Mouse (Mus musculus) embryonic facial prominence, embryonic 11.5 days (tissue): ENCODE data around the gene Lix1l. TPM values are rescaled to one million over a fixed set of nuclear protein-coding genes. Genes with fewer than 3 reads are reported as not detected.

ENCODE experiments used
- ATAC-seq: fragments of 200-750 bp; cut with Nextera tagmentation; replicated peaks from 2 replicates; pipeline ENCODE4 v1.8.0; 2017; ENCODE audit warnings: low read depth; ENCODE audit not compliant: insufficient number of reproducible peaks, low FRiP score, low TSS enrichment
- DNase-seq: peaks from one replicate; pipeline ENCODE4 v3.0.0-alpha.2; 2015; ENCODE audit warnings: low spot score
- H3K27ac ChIP-seq: fragments of 300-500 bp; sonication (generic); replicated peaks from 2 replicates; pipeline ENCODE4 v1.5.1; 2014; ENCODE audit warnings: mild to moderate bottlenecking, low read depth, low read length, control low read depth
- H3K27me3 ChIP-seq: fragments of 300-500 bp; sonication (generic); 2 replicates; pipeline ENCODE4 v1.6.1; 2014; ENCODE audit warnings: mild to moderate bottlenecking, low read length, moderate library complexity, mixed read lengths; ENCODE audit not compliant: control insufficient read depth, insufficient read depth
- H3K36me3 ChIP-seq: fragments of 300-500 bp; sonication (generic); replicated peaks from 2 replicates; pipeline ENCODE4 v1.6.1; 2014; ENCODE audit warnings: low read depth, mild to moderate bottlenecking, low read length, moderate library complexity, mixed read lengths; ENCODE audit not compliant: control insufficient read depth, insufficient read depth
- H3K4me1 ChIP-seq: fragments of 300-500 bp; sonication (generic); 2 replicates; pipeline ENCODE4 v1.6.1; 2014; ENCODE audit warnings: low read length, mixed read lengths; ENCODE audit not compliant: control insufficient read depth, insufficient read depth
- H3K4me2 ChIP-seq: fragments of 300-500 bp; sonication (generic); 2 replicates; pipeline ENCODE4 v1.6.1; 2014; ENCODE audit warnings: low read depth, mild to moderate bottlenecking, control low read depth, low read length, moderate library complexity
- H3K4me3 ChIP-seq: fragments of 300-500 bp; sonication (generic); 2 replicates; pipeline ENCODE4 v1.5.1; 2014; ENCODE audit warnings: low read depth, low read length, control low read depth
- H3K9ac ChIP-seq: fragments of 300-500 bp; sonication (generic); replicated peaks from 2 replicates; pipeline ENCODE4 v1.6.1; 2014; ENCODE audit warnings: mild to moderate bottlenecking, control low read depth, low read length
- H3K9me3 ChIP-seq: fragments of 300-500 bp; sonication (generic); replicated peaks from 2 replicates; pipeline ENCODE4 v1.6.1; 2016; ENCODE audit warnings: mild to moderate bottlenecking, low read length, inconsistent platforms, mixed read lengths; ENCODE audit not compliant: control insufficient read depth
- WGBS: fragments of 180-500 bp; shearing (Covaris S2); extraction: QIAGEN DNeasy Blood & Tissue Kit; methylation state at CpG from one replicate; pipeline ENCODE4 v1.1.7; 2014; 5-methylcytosine and 5-hydroxymethylcytosine counted together
- polyA plus RNA-seq: library from polyadenylated mRNA; unstranded; fragments of >200 nt; fragmentation: Nextera tagmentation; extraction: Ambion mirVana; gene quantifications from 2 replicates; pipeline ENCODE4 v1.2.1, GENCODE M21; 2014

Lix1l gene
- polyA plus RNA-seq, 1 experiment from 2014 or later: 7.0 TPM

DNA sequence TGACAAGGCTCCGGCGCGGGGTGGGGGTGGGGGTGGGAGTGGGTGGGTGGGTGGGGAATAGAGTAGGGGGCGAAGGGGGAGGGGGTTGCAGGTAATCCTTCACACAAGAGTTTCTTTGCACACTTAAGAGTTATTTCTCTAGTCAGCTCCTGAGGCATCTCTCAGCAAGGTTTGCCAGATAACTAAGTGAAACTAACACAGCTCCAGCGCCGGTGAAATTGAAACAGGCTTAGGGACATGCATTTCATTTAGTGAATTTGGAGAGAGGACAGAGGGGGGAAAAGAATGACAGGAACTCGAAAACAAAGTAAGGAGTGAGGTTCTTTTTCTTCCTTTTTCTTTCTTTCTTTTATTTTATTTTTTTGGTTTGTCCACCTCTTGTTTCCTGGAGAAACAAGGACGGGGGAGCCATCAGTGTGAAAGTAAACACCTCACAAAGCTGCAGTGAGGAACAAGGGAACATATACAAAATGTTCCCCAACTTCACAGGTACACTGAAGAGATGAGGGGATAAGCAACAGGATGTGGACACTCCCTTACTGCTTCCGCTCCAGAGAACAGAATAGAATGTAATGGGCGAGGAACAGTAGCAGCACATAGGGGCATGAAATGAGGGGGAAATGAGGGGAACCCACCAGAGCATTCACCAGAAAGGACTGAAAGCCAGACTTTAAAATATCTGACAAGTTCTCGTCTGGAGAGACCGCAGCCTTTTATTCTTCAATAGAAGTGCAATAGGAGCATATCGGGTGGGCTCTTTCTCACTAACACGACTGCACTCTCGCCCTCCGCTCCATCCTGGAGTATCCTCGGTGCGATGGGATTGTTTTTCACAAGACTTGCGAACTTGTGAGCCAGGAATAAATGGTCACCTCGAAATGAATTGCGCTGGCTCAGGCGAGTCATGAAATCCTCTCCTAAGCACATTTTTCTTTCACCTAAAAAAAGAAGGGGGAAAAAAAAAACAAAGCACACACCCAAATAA lies 44.0 kb upstream of the Lix1l start:
- ATAC-seq (no peak), DNase-seq (peak; percentile 27)
- Histone ChIP-seq H3K27ac (peak overlapping the region; percentile 52), H3K4me1 (peaks cover 3% of the 10 kb centered on the region), H3K27me3 (no peaks in the 10 kb centered on the region), H3K9ac (peak overlapping the region; percentile 61), H3K9me3 (no peaks in the 10 kb centered on the region), H3K36me3 (no peaks in the 10 kb centered on the region; the same call in 1 of the 2 replicates), H3K4me2 (peak overlapping the region; percentile 71), H3K4me3 (peak overlapping the region; percentile 72)
- WGBS: 7% methylated on average over 22 of the region's 22 CpGs

DNA sequence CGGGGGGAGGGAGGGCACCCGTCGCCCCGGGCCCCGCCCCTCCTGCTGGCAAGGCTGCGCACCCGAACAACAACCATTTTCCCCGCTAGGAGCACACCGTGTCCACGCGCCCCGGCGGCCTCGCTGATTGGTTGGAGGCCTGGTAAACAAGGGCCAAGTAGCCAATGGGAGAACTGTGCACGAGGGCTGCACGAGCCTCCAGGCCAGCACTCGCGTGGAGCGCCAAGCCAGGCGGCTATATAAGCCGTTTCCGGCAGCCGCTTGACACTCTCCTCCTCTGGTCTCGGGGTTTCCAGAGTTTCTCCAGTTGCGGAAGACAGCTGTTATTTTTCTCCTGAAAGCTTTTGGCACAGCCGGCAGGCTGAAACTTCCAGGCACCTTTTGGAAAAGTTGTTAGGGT lies 43.3 kb upstream of the Lix1l start, which contains the start of gene Txnip:
Gene Txnip, plus strand, starts transcription at position 264 of the 400 bp plus-strand sequence.
- Histone ChIP-seq H3K9me3 (no peaks in the 10 kb centered on the region), H3K4me1 (peaks cover 3% of the 10 kb centered on the region), H3K4me2 (peak within 1 kb of the TSS; percentile 71), H3K4me3 (peak within 1 kb of the TSS; percentile 72), H3K36me3 (no peaks in the 10 kb centered on the region; the same call in 1 of the 2 replicates), H3K27me3 (no peaks in the 10 kb centered on the region), H3K27ac (peak within 1 kb of the TSS; percentile 53), H3K9ac (peak within 1 kb of the TSS; percentile 82)
- under 1% methylated on average over 26 of the region's 26 CpGs for WGBS
- ATAC-seq (peak; percentile 98), DNase-seq (peak; percentile 100)

GRCm38 (mm10) chr3:96558159-96558558 lies 42.8 kb upstream of the Lix1l start:
- peak overlapping the region; percentile 58 for H3K4me2 ChIP-seq
- H3K9me3 ChIP-seq: no peaks in the 10 kb centered on the region
- H3K27ac ChIP-seq: peak overlapping the region; percentile 53
- peaks cover 3% of the 10 kb centered on the region for H3K4me1 ChIP-seq
- WGBS: under 1% methylated on average over 17 of the region's 17 CpGs
- DNase-seq (no peak), ATAC-seq (no peak)
- H3K9ac ChIP-seq: peak overlapping the region; percentile 82
- no peaks in the 10 kb centered on the region; the same call in 1 of the 2 replicates for H3K36me3 ChIP-seq
- peak overlapping the region; percentile 72 for H3K4me3 ChIP-seq
- no peaks in the 10 kb centered on the region for H3K27me3 ChIP-seq

GRCm38 (mm10) chr3:96558668-96559196 lies 42.2 kb upstream of the Lix1l start:
- Histone ChIP-seq H3K9ac (peak overlapping the region; percentile 82), H3K4me1 (peaks cover 3% of the 10 kb centered on the region), H3K27me3 (no peaks in the 10 kb centered on the region), H3K9me3 (no peaks in the 10 kb centered on the region), H3K27ac (no peak overlapping the region), H3K4me3 (peak overlapping the region; percentile 72), H3K36me3 (no peaks in the 10 kb centered on the region; the same call in 1 of the 2 replicates), H3K4me2 (peak overlapping the region; percentile 58)
- DNase-seq (no peak), ATAC-seq (no peak)
- WGBS: 49% methylated on average over 10 of the region's 10 CpGs

- H3K9me3 ChIP-seq: no peaks in the 10 kb centered on the region
- ATAC-seq (no peak), DNase-seq (no peak)
- 82% methylated on average over 12 of the region's 12 CpGs for WGBS
- H3K4me3 ChIP-seq: peak overlapping the region; percentile 72
- H3K27me3 ChIP-seq: no peaks in the 10 kb centered on the region
- H3K4me2 ChIP-seq: peak overlapping the region; percentile 58
- no peaks in the 10 kb centered on the region; the same call in 1 of the 2 replicates for H3K36me3 ChIP-seq
- no peak overlapping the region for H3K27ac ChIP-seq
- H3K9ac ChIP-seq: peak overlapping the region; percentile 5; the same call in 1 of the 2 replicates
- peaks cover 3% of the 10 kb centered on the region for H3K4me1 ChIP-seq
These were observed 41.5 kb upstream of the Lix1l start for GRCm38 (mm10) chr3:96559398-96559910.

GRCm38 (mm10) chr3:96559911-96560850 lies 40.8 kb upstream of the Lix1l start:
- Histone ChIP-seq H3K4me3 (peak overlapping the region; percentile 72), H3K36me3 (no peaks in the 10 kb centered on the region; the same call in 1 of the 2 replicates), H3K27ac (no peak overlapping the region), H3K4me2 (peak overlapping the region; percentile 58), H3K9ac (no peak overlapping the region), H3K4me1 (peaks cover 3% of the 10 kb centered on the region), H3K9me3 (no peaks in the 10 kb centered on the region), H3K27me3 (no peaks in the 10 kb centered on the region)
- 90% methylated on average over 23 of the region's 23 CpGs for WGBS
- ATAC-seq (no peak), DNase-seq (no peak)

GRCm38 (mm10) chr3:96560881-96561668 lies 39.9 kb upstream of the Lix1l start:
- DNase-seq: no peak
- Histone ChIP-seq H3K9me3 (no peaks in the 10 kb centered on the region), H3K36me3 (no peaks in the 10 kb centered on the region; the same call in 1 of the 2 replicates), H3K4me3 (no peak overlapping the region), H3K27ac (no peak overlapping the region), H3K4me2 (no peak overlapping the region), H3K4me1 (peaks cover 3% of the 10 kb centered on the region), H3K9ac (no peak overlapping the region), H3K27me3 (no peaks in the 10 kb centered on the region)
- 91% methylated on average over 9 of the region's 9 CpGs for WGBS
- ATAC-seq: no peak
